Mouse (Mus musculus): ENCODE results near the gene Capza2.

DNA sequence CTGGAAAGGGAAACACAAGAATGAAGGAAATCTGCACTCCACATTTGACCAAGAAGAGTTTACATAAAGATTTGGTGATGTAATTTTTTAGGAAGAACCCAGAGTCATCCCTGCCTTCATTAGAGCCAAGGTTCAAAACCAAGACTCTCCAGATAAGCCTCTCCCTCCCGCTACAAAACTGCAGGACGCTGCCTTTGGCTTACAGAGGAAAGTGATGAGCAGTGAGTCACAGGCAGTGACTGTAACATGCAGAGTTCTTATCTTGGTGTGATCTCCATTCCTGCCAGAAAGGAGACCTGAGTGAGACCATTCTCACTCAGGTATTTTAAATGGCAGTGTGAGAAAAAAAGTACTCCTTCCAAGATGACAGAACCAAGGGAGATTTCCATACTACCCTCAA, 34.5 kb upstream of the Capza2 start:
- TF ChIP-seq POLR2A (IDR thresholded peaks at IDR 0.05; ENCODE audit: extremely low read depth, insufficient read depth, low read length), result no peak
- TF ChIP-seq CTCF (IDR thresholded peaks at IDR 0.05; ENCODE audit: extremely low read depth, insufficient read depth, low read length), result no peak

Data from cortical plate, adult 2 months (tissue).